Mouse (Mus musculus) MEL (cell line): ENCODE data around the gene Rab37.

Experiments
- BHLHE40 ChIP-seq: IDR thresholded peaks from 2 replicates; pipeline ENCODE4 v1.6.1; 2012; ENCODE audit warnings: low read depth, mild to moderate bottlenecking, inconsistent platforms, low read length, improper control_type of control experiment, borderline replicate concordance
- CHD2 ChIP-seq: IDR thresholded peaks from 2 replicates; pipeline ENCODE4 v1.6.1; 2011; ENCODE audit warnings: low read length, improper control_type of control experiment
- CTCF ChIP-seq, 3 experiments: IDR thresholded peaks in 2 of 3; conservative IDR thresholded peaks in 1 of 3; 2 replicates each; pipeline ENCODE4 v1.5.1; 2011 to 2012; ENCODE audit warnings: low read length in 3 of 3, low read depth in 2 of 3, mild to moderate bottlenecking in 2 of 3, improper control_type of control experiment in 1 of 3, inconsistent platforms in 1 of 3, mixed read lengths in 1 of 3, moderate library complexity in 1 of 3; ENCODE audit not compliant: control insufficient read depth in 1 of 3, insufficient read depth in 1 of 3, poor library complexity in 1 of 3, severe bottlenecking in 1 of 3
- E2F4 ChIP-seq: IDR thresholded peaks from 2 replicates; pipeline ENCODE4 v1.6.1; 2011; ENCODE audit warnings: low read depth, low read length, improper control_type of control experiment, borderline replicate concordance
- ELF1 ChIP-seq: IDR thresholded peaks from 2 replicates; pipeline ENCODE4 v1.6.1; 2014; ENCODE audit warnings: low read depth, mild to moderate bottlenecking, inconsistent platforms, low read length, improper control_type of control experiment, moderate library complexity
- EP300 ChIP-seq, 2 experiments: IDR thresholded peaks; 2 replicates each; pipeline ENCODE4 v1.6.1; 2011; ENCODE audit warnings: improper control_type of control experiment in 2 of 2, low read length in 2 of 2, low read depth in 1 of 2, mild to moderate bottlenecking in 1 of 2
- GATA1 ChIP-seq: IDR thresholded peaks from 2 replicates; pipeline ENCODE4 v1.6.1; 2011; ENCODE audit warnings: low read depth, low read length, improper control_type of control experiment
- KAT2A ChIP-seq: conservative IDR thresholded peaks from 2 replicates; pipeline ENCODE4 v1.6.1; 2012; ENCODE audit warnings: low read depth, low read length, improper control_type of control experiment, inconsistent platforms
- MXI1 ChIP-seq: IDR thresholded peaks from 2 replicates; pipeline ENCODE4 v1.6.1; 2011; ENCODE audit warnings: mild to moderate bottlenecking, low read depth, low read length, improper control_type of control experiment
- POLR2A ChIP-seq, 2 experiments: IDR thresholded peaks; 2 replicates each; pipeline ENCODE4 v1.6.1; 2011 to 2012; ENCODE audit warnings: low read length in 2 of 2, mild to moderate bottlenecking in 2 of 2, control low read depth in 1 of 2, improper control_type of control experiment in 1 of 2, low read depth in 1 of 2, moderate library complexity in 1 of 2; ENCODE audit not compliant: control insufficient read depth in 1 of 2, insufficient read depth in 1 of 2, poor library complexity in 1 of 2
- RCOR1 ChIP-seq: IDR thresholded peaks from 2 replicates; pipeline ENCODE4 v1.6.1; 2012; ENCODE audit warnings: low read depth, mild to moderate bottlenecking, inconsistent platforms, low read length, improper control_type of control experiment
- ZMIZ1 ChIP-seq: IDR thresholded peaks from 2 replicates; pipeline ENCODE4 v1.6.1; 2012; ENCODE audit warnings: low read depth, mild to moderate bottlenecking, inconsistent platforms, low read length, improper control_type of control experiment, moderate library complexity

GRCm38 (mm10) chr11:115077436-115077835 is 13.8 kb upstream of the Rab37 start:
- TF ChIP-seq POLR2A (IDR thresholded peaks at IDR 0.05; ENCODE audit: control insufficient read depth in 1 of 2, insufficient read depth in 1 of 2, low read depth in 1 of 2, low read length in 2 of 2, poor library complexity in 1 of 2): no peak
- TF ChIP-seq CTCF (IDR thresholded peaks at IDR 0.05 in 2 of 3, conservative IDR thresholded peaks at IDR 0.05 in 1 of 3; ENCODE audit: control insufficient read depth in 1 of 3, insufficient read depth in 1 of 3, low read depth in 2 of 3, low read length in 3 of 3, poor library complexity in 1 of 3, severe bottlenecking in 1 of 3): no peak
- no peak for TF ChIP-seq GATA1
- TF ChIP-seq EP300 (IDR thresholded peaks at IDR 0.05; ENCODE audit: low read depth in 1 of 2, low read length in 2 of 2): no peak
- no peak for TF ChIP-seq E2F4
- TF ChIP-seq KAT2A: no peak
- no peak for TF ChIP-seq RCOR1
- TF ChIP-seq ZMIZ1: no peak
- no peak for TF ChIP-seq ELF1
- TF ChIP-seq MXI1: no peak
- no peak for TF ChIP-seq BHLHE40
- no peak for TF ChIP-seq CHD2
